Mouse (Mus musculus) liver, embryonic 11.5 days (tissue): Measurements from ENCODE around the gene Bicd2. TPM values are rescaled to one million over a fixed set of nuclear protein-coding genes. Genes with fewer than 3 reads are reported as not detected.

Experiments used
- polyA plus RNA-seq: library from polyadenylated mRNA; unstranded; fragments of >200 nt; fragmentation: Nextera tagmentation; extraction: Ambion mirVana; gene quantifications from 2 replicates; pipeline ENCODE4 v1.2.1, GENCODE M21; 2014

Bicd2 gene
- polyA plus RNA-seq, 1 experiment from 2014 or later, result 22.6 TPM

Other genes with a start within 250 kb of the Bicd2 start
- gene Wnk2, start 193.6 kb upstream of the Bicd2 start, polyA plus RNA-seq, result 0.34 and 0.45 TPM in 2 replicates
- 54.2 and 59.8 TPM in 2 replicates for gene Ninj1, start 154.1 kb upstream of the Bicd2 start, polyA plus RNA-seq
- gene Card19, start 125.5 kb upstream of the Bicd2 start, polyA plus RNA-seq, result 23.1 and 26.2 TPM in 2 replicates
- gene Susd3, start 92.9 kb upstream of the Bicd2 start, polyA plus RNA-seq, result 4.4 and 5.2 TPM in 2 replicates
- gene Fgd3, start 21.3 kb upstream of the Bicd2 start, polyA plus RNA-seq, result 0.74 and 0.92 TPM in 2 replicates
- 19.0 and 23.7 TPM in 2 replicates for gene Ippk, start 79.7 kb downstream of the Bicd2 start, polyA plus RNA-seq
- gene Tes3-ps, start 151.7 kb downstream of the Bicd2 start, polyA plus RNA-seq, result 1.2 and 1.7 TPM in 2 replicates
- gene Ecm2, start 163.2 kb downstream of the Bicd2 start, polyA plus RNA-seq, result 0.44 and 0.56 TPM in 2 replicates
- 0.27 and 0.45 TPM in 2 replicates for gene Aspn, start 202.9 kb downstream of the Bicd2 start, polyA plus RNA-seq
- 0.74 and 1.1 TPM in 2 replicates for gene Omd, start 240.9 kb downstream of the Bicd2 start, polyA plus RNA-seq